Mouse (Mus musculus) E14TG2a.4 (cell line): ENCODE results near the gene Fxyd7.

Experiments used
- CTCF ChIP-seq: conservative IDR thresholded peaks from 2 replicates; pipeline ENCODE4 v1.5.1; 2014; ENCODE audit warnings: low read length
- POU5F1 ChIP-seq: IDR thresholded peaks from 2 replicates; pipeline ENCODE4 v1.6.1; 2014; ENCODE audit warnings: low read length, borderline replicate concordance

GRCm38 (mm10) chr7:31070324-31070723, 19.1 kb upstream of the Fxyd7 start:
- no peak for TF ChIP-seq CTCF
- no peak for TF ChIP-seq POU5F1
